Mouse (Mus musculus) Patski (cell line): ENCODE measurements around the gene Slco3a1. TPM values are rescaled to one million over a fixed set of nuclear protein-coding genes. Genes with fewer than 3 reads are reported as not detected.

Experiments
- ATAC-seq: fragments of 100-300 bp; one replicate; pipeline ENCODE4 v1.8.0; 2021
- CTCF ChIA-PET: fragments of 350-600 bp; sonication (Branson Sonifier 250); formaldehyde crosslinking; loops from one replicate; lab custom pipeline; 2022; ENCODE audit warnings: inconsistent platforms; lab: Charles Lee
- POLR2A ChIA-PET: fragments of 350-600 bp; sonication (Branson Sonifier 250); formaldehyde crosslinking; loops from one replicate; lab custom pipeline; 2022; ENCODE audit warnings: antibody characterized with exemption, inconsistent platforms; lab: Charles Lee
- DNase-seq: peaks from one replicate; pipeline ENCODE4 v3.0.0-alpha.2; 2011; ENCODE audit warnings: low read depth, low spot score
- H3K27me3 ChIP-seq: fragments of 371-371 bp; one replicate; pipeline ENCODE4 v1.5.1; 2021
- CTCF ChIP-seq: fragments of 100-300 bp; IDR thresholded peaks from one replicate; pipeline ENCODE4 v1.5.1; 2021
- in situ Hi-C: fragments of 300-500 bp; cut with MboI; formaldehyde crosslinking; loops from 3 replicates; pipeline ENCODE4 v1.11.1; 2018; ENCODE audit warnings: low pct_unique_long_range_greater_than_20kb, mixed read lengths
- polyA plus RNA-seq: library from polyadenylated mRNA; unstranded; gene quantifications from one replicate; pipeline ENCODE4 v1.2.3, GENCODE M21; 2021

The Slco3a1 gene
- polyA plus RNA-seq, 1 experiment from 2014 or later = 25.3 TPM

DNA sequence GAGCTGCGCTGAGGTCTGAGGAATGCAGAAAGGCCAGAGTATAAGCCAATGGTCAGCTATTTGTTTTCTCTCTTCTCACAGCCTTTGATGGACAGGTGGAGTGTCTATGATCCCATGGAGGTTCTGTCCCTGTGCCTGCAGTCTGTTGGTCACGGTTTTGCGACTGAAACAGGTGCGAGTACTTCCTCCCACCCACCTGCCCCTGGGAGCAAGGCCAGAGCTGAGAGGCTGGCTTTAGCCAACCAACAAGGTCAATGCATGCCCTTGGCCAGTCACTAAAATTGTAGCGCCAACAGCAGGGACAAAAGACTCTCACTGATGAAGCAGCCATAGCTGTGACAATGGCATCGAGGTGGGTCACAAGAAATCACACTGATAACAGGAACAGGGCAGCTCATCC is 154.9 kb downstream of the Slco3a1 start:
- CTCF ChIA-PET = interaction anchor here (1.2 to 1.6 kb wide), 5 partner anchors 14 to 31 kb away, joined by 3 to 5 read pairs (median 3); no protein-coding TSS in a partner anchor
- ATAC-seq = no peak

DNA sequence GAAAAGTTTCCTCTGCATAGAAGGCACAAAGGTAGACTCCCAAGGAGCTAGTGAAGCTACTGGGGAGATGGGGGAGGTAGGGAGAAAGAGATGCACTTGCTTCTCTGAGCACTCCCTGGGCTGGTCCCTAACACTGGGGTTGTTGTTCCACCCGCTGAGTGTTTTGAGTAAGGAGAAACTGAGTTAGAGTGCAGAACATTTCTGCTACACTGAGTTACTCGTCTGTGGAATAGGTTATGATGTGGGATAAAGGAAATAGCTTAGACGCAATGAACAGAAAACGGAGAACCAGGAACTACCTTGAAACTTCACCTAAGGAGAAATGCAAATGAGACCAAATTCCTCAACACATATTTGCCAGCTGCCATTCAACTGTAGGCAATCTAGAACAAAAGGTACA is 155.4 kb downstream of the Slco3a1 start:
- ChIA-PET POLR2A (interaction anchor here (1.0 kb wide), 1 partner anchor 117 kb away, joined by 3 read pairs; no protein-coding TSS in a partner anchor), CTCF (interaction anchor here (0.7 to 1.6 kb wide), 7 partner anchors 8 to 66 kb away, joined by 3 to 5 read pairs (median 3); no protein-coding TSS in a partner anchor)
- TF ChIP-seq CTCF = no peak
- ATAC-seq (no peak), DNase-seq (no peak)
- no peaks in the 10 kb centered on the region for H3K27me3 ChIP-seq
- in situ Hi-C loops = no loop called here

More for the DNA sequence above, 154.9 kb downstream of the Slco3a1 start:
- in situ Hi-C loops = no loop called here
- H3K27me3 ChIP-seq = no peaks in the 10 kb centered on the region
- no peak for DNase-seq
- no peak for TF ChIP-seq CTCF
- POLR2A ChIA-PET = interaction anchor here (0.6 kb wide), 1 partner anchor 426 kb away, joined by 4 read pairs; no protein-coding TSS in a partner anchor

DNA sequence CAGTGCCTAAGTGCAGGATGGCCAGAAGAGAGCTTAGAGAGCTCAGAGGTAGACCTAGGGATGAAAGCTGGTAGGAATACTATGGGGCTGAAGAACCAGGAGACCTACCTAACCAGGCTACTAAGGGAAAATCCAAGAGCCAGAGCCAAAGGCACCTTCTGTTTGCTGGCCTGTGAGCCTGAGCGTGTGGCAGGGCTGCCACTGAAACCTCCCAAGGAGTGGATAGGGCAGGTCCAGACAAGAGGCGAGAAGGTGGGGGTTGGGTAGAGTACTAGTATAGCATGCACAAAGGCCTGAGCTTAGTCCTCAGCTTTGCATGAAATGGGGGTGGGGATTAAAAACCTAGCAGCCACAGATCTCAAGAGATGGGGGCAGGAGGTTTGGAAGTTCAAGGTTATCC is 156.3 kb downstream of the Slco3a1 start:
- ATAC-seq (no peak), DNase-seq (no peak)
- ChIA-PET POLR2A (interaction anchor here (1.0 kb wide), 1 partner anchor 116 kb away, joined by 3 read pairs; no protein-coding TSS in a partner anchor), CTCF (interaction anchor here (0.7 to 1.5 kb wide), 4 partner anchors 9 to 67 kb away, joined by 3 read pairs; no protein-coding TSS in a partner anchor)
- TF ChIP-seq CTCF = no peak
- in situ Hi-C loops = no loop called here
- H3K27me3 ChIP-seq = no peaks in the 10 kb centered on the region

DNA sequence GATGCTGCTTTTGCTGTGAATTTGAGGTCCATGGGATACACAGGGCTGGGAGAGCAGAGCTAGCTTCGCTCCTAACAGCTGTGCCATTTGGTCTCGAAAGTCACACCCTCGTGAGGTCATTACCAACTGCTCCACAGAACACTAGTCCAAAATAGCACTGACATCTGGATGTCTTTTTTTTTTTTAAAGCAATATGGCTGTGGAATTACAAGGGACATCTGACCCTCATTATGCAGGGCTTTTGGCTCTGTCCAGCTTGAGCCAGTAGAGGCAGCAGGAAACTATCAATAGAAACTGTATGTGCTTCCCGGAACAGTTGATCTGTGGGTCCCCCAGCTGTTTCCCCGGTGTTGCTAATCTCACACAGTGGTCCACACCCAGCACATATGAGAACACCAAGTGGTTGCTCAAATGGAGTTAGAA is 163.1 kb downstream of the Slco3a1 start:
- no peaks in the 10 kb centered on the region for H3K27me3 ChIP-seq
- TF ChIP-seq CTCF = no peak
- ATAC-seq (no peak), DNase-seq (no peak)
- in situ Hi-C loops = no loop called here
- POLR2A ChIA-PET = no interaction called here
- CTCF ChIA-PET = no interaction called here

DNA sequence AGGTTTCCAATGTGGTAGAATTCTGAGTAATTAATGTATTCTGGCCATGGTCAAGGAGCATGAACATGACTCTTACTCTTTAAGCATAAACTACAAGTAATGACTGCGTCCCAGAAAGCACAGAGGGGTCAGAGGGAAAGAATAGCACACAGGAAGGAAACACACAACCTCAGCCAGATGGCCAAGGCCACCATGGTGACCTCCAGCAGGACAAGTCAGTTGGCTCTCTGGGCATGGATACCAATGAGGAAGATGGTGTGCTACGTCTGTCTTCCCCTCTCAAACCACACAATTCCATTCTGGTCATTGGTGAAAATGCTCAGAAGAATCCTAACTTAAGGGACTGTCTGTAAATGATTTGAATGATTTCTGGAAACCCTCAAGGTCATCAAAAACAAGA is 165.0 kb downstream of the Slco3a1 start:
- in situ Hi-C loops = no loop called here
- DNase-seq = no peak
- ChIA-PET POLR2A (no interaction called here), CTCF (no interaction called here)
- TF ChIP-seq CTCF = no peak
- ATAC-seq = no peak
- H3K27me3 ChIP-seq = no peaks in the 10 kb centered on the region

DNA sequence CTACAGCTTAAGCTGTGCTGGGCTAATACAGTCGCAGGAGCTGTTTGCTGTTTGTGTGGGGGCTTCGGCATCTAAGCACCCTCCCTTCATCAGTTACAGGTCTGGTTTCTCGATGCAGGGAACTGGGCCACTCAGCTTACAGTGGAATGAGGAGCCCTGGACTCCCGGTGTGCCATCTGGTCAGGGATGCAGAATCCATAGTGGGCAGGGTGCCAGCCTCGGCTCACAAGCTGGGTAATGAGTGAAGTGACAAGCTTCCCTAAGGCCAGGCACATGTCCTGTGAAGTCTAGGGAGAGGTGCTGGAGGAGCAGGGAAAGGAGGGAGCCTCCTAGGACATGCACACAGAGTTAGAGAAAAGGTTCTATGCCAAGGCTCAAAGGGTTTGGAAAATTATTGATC is 168.3 kb downstream of the Slco3a1 start:
- no peaks in the 10 kb centered on the region for H3K27me3 ChIP-seq
- ATAC-seq (peak; percentile 26), DNase-seq (no peak)
- no peak for TF ChIP-seq CTCF
- POLR2A ChIA-PET = no interaction called here
- CTCF ChIA-PET = interaction anchor here (0.9 to 1.9 kb wide), 3 partner anchors 14 to 38 kb away, joined by 3 to 5 read pairs (median 3); no protein-coding TSS in a partner anchor
- in situ Hi-C loops = no loop called here

DNA sequence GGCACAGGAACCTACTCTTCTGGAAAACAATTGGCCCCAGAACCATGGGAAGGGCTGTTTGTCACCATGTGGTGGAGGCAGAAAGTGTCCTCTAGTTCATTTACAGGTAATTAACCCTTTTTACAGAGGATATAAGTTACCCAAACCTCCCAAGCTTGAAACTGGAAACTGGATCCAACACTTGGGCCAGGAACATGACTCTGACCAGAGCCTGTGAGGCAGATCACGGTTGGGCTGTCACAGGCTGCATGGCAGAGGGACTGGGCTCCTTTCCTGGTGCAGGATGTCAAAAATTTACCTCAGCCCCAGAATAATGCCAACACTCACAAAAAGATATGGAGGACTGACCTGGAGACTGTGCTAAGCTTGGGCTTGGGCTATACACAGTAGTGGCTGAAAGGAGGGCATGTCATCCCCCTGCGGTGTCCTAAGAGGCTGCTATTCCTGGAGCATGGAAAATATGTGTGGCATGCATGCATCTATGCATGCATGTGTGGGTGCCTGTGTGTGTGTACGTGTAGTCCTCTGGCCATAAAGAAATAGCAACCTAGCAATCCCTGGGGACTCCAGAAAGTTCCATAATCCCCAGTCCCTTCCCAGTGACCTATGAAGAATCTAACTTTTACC is 171.4 kb downstream of the Slco3a1 start:
- H3K27me3 ChIP-seq = no peaks in the 10 kb centered on the region
- TF ChIP-seq CTCF = no peak
- POLR2A ChIA-PET = interaction anchor here (0.6 kb wide), 1 partner anchor 1074 kb away, joined by 4 read pairs; no protein-coding TSS in a partner anchor
- in situ Hi-C loops = no loop called here
- no peak for ATAC-seq
- CTCF ChIA-PET = interaction anchor here (1.3 to 1.6 kb wide), 2 partner anchors 10 to 34 kb away, joined by 3 to 5 read pairs; no protein-coding TSS in a partner anchor
- DNase-seq = no peak

DNA sequence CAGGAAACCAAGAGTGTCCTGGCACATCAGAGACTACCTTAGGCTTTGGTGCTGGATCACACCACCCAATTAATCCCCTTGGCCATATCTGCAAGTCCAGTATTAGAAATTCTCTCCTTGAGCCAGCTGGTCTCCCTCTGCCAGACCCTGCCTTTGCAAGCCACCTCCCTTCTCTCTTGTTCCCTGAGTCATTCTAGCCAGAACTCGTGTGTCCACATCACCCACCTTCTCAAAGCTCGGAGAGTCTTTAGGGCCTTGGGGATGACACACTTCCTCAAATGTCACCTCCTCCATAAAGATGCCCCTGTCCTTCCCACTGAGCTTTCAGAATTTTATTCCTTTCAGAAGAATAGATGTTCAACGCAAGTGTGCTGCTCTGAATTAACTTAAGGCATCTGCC is 172.3 kb downstream of the Slco3a1 start:
- no peak for ATAC-seq
- no peak for TF ChIP-seq CTCF
- DNase-seq = no peak
- ChIA-PET POLR2A (no interaction called here), CTCF (no interaction called here)
- in situ Hi-C loops = no loop called here
- no peaks in the 10 kb centered on the region for H3K27me3 ChIP-seq

DNA sequence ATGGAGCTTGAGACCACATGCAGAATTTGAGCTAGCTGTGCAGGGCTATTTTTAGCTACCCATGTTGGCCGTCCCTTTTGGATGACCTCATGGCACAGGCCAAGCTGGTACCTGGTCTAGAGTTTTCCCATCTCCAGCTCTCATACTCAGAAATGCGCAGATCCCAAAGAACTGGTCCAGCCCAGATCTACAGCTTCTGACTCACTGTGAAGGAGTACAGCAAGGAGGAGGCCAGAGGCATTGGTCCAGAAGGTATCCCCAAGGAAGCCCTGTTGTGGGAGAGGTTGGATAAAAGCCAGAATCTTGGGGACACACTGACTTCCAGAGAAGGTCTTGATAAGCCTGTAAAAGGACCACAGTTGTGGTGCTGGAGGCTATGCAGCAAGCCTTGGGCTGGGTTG is 172.7 kb downstream of the Slco3a1 start:
- in situ Hi-C loops = no loop called here

DNA sequence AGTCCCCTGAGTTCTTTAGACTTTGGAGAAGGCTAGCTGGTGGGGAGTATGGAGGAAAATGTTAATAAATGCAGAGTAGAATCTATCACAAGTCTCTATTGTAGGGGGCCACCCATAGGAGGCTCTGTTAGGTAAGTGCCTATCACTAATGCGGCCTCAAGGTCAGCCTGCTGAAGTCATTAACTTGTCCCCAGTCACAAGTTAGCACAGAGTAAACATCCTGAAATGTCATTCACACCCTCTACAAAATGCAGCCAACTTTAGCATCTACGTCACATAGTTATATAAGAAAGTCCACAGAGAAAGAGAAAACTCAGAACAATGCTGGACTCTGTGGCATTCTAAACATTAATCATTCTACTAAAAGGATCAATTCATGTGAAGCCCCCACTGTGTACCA is 173.5 kb downstream of the Slco3a1 start:
- POLR2A ChIA-PET = no interaction called here
- TF ChIP-seq CTCF = no peak
- no peak for ATAC-seq
- CTCF ChIA-PET = interaction anchor here (1.1 kb wide), 1 partner anchor 730 kb away, joined by 3 read pairs; no protein-coding TSS in a partner anchor
- DNase-seq = no peak
- H3K27me3 ChIP-seq = no peaks in the 10 kb centered on the region
- in situ Hi-C loops = no loop called here

More for the DNA sequence above, 172.7 kb downstream of the Slco3a1 start:
- ChIA-PET CTCF (no interaction called here), POLR2A (no interaction called here)
- H3K27me3 ChIP-seq = no peaks in the 10 kb centered on the region
- no peak for DNase-seq
- no peak for TF ChIP-seq CTCF
- peak; percentile 28 for ATAC-seq

DNA sequence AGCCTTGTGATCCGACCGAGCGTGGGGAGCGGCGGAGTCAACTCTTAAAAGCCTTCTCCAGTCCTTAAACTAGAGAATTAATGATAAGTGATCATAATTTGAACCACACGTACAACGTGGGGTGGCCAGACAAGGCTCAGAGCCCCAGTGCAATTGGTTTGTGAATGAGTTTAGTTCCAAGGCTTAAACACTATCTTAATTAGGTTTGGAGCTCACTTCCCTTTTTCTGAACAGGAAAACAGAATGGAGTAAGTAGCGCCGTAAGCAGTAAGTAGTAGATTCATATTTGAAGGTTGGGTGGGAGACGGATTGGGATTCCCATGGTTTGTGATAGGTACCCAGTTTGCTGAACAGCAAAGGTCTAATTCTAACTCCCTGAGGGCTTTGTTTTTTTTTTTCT is 176.7 kb downstream of the Slco3a1 start:
- POLR2A ChIA-PET = interaction anchor here (0.6 kb wide), 1 partner anchor 25 kb away, joined by 3 read pairs; no protein-coding TSS in a partner anchor
- no peaks in the 10 kb centered on the region for H3K27me3 ChIP-seq
- in situ Hi-C loops = loop anchor here (10.0 kb wide), 1 partner anchor 1007 kb away; no protein-coding TSS in a partner anchor
- ATAC-seq (no peak), DNase-seq (no peak)
- CTCF ChIA-PET = interaction anchor here (1.4 to 3.4 kb wide), 3 partner anchors 10 to 42 kb away, joined by 3 to 10 read pairs (median 3); no protein-coding TSS in a partner anchor
- TF ChIP-seq CTCF = no peak
